Mouse (Mus musculus) liver, embryonic 15.5 days (tissue): Measurements from ENCODE around the gene Jph3. TPM values are rescaled to one million over a fixed set of nuclear protein-coding genes. Genes with fewer than 3 reads are reported as not detected.

ENCODE experiments used
- ATAC-seq: fragments of 200-750 bp; cut with Nextera tagmentation; 2 replicates; pipeline ENCODE4 v1.8.0; 2017; ENCODE audit warnings: moderate number of reproducible peaks, mild to moderate bottlenecking, moderate library complexity; ENCODE audit not compliant: insufficient read depth
- H3K27ac ChIP-seq: fragments of 300-500 bp; sonication (generic); replicated peaks from 2 replicates; pipeline ENCODE4 v1.5.1; 2015; ENCODE audit warnings: mild to moderate bottlenecking, inconsistent platforms
- H3K27me3 ChIP-seq: fragments of 300-500 bp; sonication (generic); 2 replicates; pipeline ENCODE4 v1.6.1; 2015; ENCODE audit warnings: mild to moderate bottlenecking, inconsistent platforms
- H3K36me3 ChIP-seq: fragments of 300-500 bp; sonication (generic); replicated peaks from 2 replicates; pipeline ENCODE4 v1.6.1; 2015; ENCODE audit warnings: moderate library complexity, mild to moderate bottlenecking, inconsistent platforms
- H3K4me1 ChIP-seq: fragments of 300-500 bp; sonication (generic); replicated peaks from 2 replicates; pipeline ENCODE4 v1.6.1; 2015; ENCODE audit warnings: inconsistent platforms
- H3K4me2 ChIP-seq: fragments of 300-500 bp; sonication (generic); 2 replicates; pipeline ENCODE4 v1.6.1; 2015; ENCODE audit warnings: moderate library complexity, mild to moderate bottlenecking, inconsistent platforms
- H3K4me3 ChIP-seq: fragments of 300-500 bp; sonication (generic); replicated peaks from 2 replicates; pipeline ENCODE4 v1.5.1; 2015; ENCODE audit warnings: mild to moderate bottlenecking, inconsistent platforms
- H3K9ac ChIP-seq: fragments of 300-500 bp; sonication (generic); 2 replicates; pipeline ENCODE4 v1.6.1; 2015; ENCODE audit warnings: moderate library complexity, mild to moderate bottlenecking, inconsistent platforms
- H3K9me3 ChIP-seq: fragments of 300-500 bp; sonication (generic); replicated peaks from 2 replicates; pipeline ENCODE4 v1.6.1; 2016; ENCODE audit warnings: inconsistent platforms
- WGBS: fragments of 180-500 bp; shearing (Covaris S2); methylation state at CpG from one replicate; pipeline ENCODE4 v1.1.7; 2015; ENCODE audit warnings: mixed read lengths; ENCODE audit not compliant: insufficient replicate concordance; 5-methylcytosine and 5-hydroxymethylcytosine counted together
- polyA plus RNA-seq: library from polyadenylated mRNA; unstranded; fragments of >200 nt; fragmentation: Nextera tagmentation; extraction: Ambion mirVana; gene quantifications from 2 replicates; pipeline ENCODE4 v1.2.1, GENCODE M21; 2015

Gene Jph3
- polyA plus RNA-seq: 0.07 and 0.16 TPM in 2 replicates

DNA sequence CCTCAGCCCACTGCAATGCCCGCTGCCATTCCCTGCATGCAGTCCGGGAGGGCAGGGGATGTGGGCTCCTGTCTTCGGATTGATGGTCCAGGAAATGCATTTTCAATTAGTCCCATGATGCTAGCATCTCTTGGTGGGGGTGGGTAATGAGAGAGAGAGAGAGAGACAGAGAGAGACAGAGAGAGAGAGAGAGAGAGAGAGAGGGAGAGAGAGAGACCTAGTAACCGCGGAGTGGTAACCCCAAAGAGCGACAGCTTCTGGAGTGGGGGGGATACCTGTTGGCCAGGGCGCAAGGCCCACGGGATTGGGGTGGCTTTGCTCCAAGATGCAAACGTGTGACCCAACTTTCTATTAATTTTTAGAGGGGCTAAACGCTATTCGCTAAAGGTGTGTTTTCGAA, at the start of gene Jph3:
Jph3 (plus strand) TSS at position 301 of the 400 bp plus-strand sequence.
- Histone ChIP-seq H3K4me2 (peak within 1 kb of the TSS; percentile 44), H3K36me3 (no peaks in the 10 kb centered on the region), H3K9ac (no peak within 1 kb of the TSS), H3K27ac (no peak within 1 kb of the TSS), H3K9me3 (no peaks in the 10 kb centered on the region), H3K27me3 (peaks cover 65% of the 10 kb centered on the region), H3K4me1 (no peaks in the 10 kb centered on the region), H3K4me3 (no peak within 1 kb of the TSS; the same call in 1 of the 2 replicates)
- WGBS: 8% methylated on average over 12 of the region's 12 CpGs
- ATAC-seq: no peak

DNA sequence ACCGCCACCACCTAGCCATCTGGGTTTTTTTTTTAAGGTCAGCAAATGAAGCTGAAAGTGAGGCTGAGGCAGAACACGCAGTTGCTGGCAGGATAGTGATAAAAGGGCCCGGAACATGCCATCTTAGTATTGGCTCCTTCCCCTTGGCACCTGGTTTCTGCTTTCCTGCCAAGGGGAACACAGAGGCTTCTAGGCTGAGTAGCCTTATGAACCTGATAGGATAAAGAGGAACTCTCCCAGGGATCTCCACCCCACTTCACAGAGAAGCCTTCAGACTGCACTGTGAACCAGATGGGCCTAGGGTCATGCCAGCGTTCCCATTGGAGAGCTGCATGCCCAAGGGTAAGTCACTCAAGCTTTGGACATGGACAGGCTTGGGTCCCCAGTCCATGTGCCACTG, 48.5 kb upstream of the Jph3 start:
- 64% methylated on average over 4 of the region's 4 CpGs for WGBS
- Histone ChIP-seq H3K9ac (no peak overlapping the region), H3K9me3 (no peaks in the 10 kb centered on the region)

DNA sequence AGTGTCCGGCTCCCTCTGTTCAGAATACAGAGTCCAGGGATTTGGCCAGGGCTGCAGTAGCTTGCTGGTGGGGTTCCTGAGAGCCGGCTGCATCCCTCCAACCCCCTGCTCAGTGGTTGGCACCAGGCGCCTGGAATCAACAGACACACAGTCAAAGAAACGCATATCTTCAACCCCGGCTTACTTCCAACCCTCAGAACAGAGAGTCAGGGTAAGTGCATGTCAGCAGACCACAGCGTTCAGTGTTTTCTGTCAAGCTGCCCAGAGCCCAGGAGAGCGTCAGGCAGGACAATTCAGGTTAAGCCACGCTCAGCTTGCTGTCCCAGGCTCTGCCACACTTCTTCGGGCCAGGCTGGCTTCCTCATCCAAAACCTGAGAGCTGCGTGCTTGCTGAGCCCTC, 48.0 kb upstream of the Jph3 start:
- Histone ChIP-seq H3K27ac (no peak overlapping the region), H3K27me3 (no peaks in the 10 kb centered on the region), H3K9ac (no peak overlapping the region), H3K4me3 (no peak overlapping the region), H3K36me3 (no peaks in the 10 kb centered on the region), H3K4me2 (no peak overlapping the region), H3K4me1 (no peaks in the 10 kb centered on the region), H3K9me3 (no peaks in the 10 kb centered on the region)
- 51% methylated on average over 10 of the region's 10 CpGs for WGBS
- no peak for ATAC-seq

More for the DNA sequence above, 48.5 kb upstream of the Jph3 start:
- Histone ChIP-seq H3K27ac (no peak overlapping the region), H3K36me3 (no peaks in the 10 kb centered on the region), H3K4me1 (no peaks in the 10 kb centered on the region), H3K27me3 (no peaks in the 10 kb centered on the region), H3K4me2 (no peak overlapping the region), H3K4me3 (no peak overlapping the region)
- ATAC-seq: no peak

DNA sequence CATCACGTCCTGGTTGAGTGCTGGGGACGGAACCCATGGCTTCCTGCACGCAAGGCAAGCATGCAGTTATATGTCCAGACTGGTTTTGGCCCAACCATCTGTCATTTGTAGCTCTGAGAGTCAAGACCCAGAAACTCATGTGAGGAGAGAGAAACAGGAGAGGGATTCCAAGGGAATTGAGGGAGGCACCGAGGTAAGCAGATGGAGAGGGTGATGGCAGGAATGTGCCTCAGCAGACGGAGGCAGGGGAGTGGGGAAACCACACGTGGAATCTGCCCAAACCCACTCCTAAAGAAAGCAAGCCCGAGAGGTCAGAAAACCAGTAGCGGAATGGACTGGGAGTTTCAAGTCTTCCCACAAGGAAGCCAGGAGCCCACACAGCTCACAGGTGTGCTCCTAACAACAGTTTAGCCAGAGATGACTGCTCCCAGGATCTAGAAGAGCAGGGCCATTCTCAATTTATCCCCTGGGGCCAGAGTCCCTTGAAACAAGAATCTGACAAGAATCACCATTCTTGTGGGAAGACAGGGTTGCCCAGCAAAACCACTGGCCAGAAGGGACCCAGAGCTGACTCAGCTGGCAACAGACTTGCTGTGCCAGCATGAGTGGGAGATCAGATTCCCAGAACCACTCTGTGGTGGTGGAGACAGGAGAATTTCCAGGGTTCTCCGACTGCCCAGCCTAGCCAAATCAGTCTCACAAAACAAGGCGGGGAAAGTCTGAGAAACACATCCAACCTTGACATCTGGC, 46.2 kb upstream of the Jph3 start:
- Histone ChIP-seq H3K9me3 (no peaks in the 10 kb centered on the region), H3K9ac (no peak overlapping the region), H3K4me2 (no peak overlapping the region), H3K36me3 (no peaks in the 10 kb centered on the region), H3K27ac (no peak overlapping the region), H3K27me3 (no peaks in the 10 kb centered on the region), H3K4me3 (no peak overlapping the region), H3K4me1 (no peaks in the 10 kb centered on the region)
- 51% methylated on average over 10 of the region's 10 CpGs for WGBS
- no peak for ATAC-seq

DNA sequence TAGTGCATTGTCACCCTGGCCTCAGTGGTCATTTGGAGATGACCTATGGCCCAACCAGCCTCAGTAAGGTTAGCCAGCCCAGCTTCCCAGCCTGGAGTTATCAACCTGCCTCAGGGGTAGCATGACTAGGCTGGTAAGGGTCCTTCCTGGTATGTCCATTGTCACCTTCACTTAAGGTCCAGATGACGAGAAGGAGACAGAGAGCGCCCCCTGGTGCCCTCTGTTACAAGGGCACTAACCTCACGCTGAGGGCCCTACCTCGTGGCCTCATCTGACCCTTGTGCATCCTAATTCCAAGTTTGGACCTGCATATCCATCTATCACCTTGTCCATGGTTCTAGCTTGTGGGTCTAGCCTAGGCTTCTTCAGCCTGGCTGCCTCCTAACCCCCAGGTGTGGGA, 44.0 kb upstream of the Jph3 start:
- Histone ChIP-seq H3K4me2 (no peak overlapping the region), H3K36me3 (no peaks in the 10 kb centered on the region), H3K9ac (no peak overlapping the region), H3K27ac (no peak overlapping the region), H3K4me3 (no peak overlapping the region), H3K9me3 (no peaks in the 10 kb centered on the region), H3K27me3 (no peaks in the 10 kb centered on the region), H3K4me1 (no peaks in the 10 kb centered on the region)
- WGBS: 7% methylated on average over 4 of the region's 4 CpGs
- ATAC-seq: no peak

DNA sequence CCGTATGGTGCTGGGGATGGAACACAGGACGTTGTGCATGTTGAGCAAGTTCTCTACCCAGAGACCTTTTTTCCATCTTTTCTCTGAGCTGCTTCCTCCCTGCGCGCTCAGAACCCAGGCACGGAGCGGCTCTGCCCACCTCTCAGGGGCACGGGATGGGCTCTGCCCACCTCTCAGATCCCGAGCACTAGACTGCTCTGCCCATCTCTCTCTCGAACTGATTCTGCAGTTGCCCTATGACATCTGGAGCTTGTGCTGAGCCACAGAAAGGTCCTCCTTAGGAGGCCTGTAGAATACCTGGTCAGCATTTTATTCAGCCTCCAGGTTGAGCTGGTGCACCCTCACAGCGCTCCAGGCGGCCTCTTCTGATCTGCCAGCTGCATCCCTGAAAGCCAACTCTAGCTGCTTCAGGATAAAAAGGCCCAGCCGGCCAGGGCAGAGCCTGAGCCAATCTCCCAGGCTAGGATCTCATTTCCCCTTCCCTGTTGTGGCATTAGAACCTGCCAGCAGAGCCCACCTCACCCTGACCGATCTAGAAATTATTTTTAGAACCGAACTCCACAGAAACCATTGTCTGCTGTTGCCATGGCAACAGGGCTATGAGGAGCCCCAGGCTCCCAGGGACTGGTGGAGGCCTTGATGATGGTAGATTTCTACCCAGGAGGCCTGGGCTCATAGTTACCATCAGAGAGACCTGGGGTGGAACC, 41.8 kb upstream of the Jph3 start:
- Histone ChIP-seq H3K4me3 (no peak overlapping the region), H3K4me2 (no peak overlapping the region), H3K27ac (no peak overlapping the region), H3K9me3 (no peaks in the 10 kb centered on the region), H3K9ac (no peak overlapping the region), H3K36me3 (no peaks in the 10 kb centered on the region), H3K27me3 (no peaks in the 10 kb centered on the region), H3K4me1 (no peaks in the 10 kb centered on the region)
- ATAC-seq: no peak
- WGBS: 49% methylated on average over 14 of the region's 14 CpGs

DNA sequence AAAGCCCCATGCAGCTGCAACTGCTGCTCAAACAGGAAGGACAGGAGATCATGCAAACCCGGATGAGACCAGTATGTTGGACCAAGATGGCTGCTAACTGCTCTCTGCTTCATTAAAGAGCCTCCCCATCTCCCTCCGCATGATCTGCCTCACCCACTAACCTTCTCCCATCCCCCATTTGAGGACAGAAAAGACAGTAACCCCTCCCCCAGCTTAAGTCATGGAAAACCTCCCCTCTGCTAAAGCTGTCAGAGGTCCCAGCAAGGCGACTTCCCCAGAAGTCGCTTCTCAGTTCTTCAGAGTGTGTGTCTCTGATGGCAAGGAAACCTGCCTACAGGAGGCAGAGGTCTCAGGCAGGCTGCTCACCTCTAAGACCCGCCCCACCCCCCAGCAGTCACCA, 40.9 kb upstream of the Jph3 start:
- no peak for ATAC-seq
- Histone ChIP-seq H3K4me1 (no peaks in the 10 kb centered on the region), H3K36me3 (no peaks in the 10 kb centered on the region), H3K9ac (no peak overlapping the region), H3K27ac (no peak overlapping the region), H3K4me2 (no peak overlapping the region), H3K27me3 (no peaks in the 10 kb centered on the region), H3K9me3 (no peaks in the 10 kb centered on the region), H3K4me3 (no peak overlapping the region)
- WGBS: 31% methylated on average over 5 of the region's 5 CpGs

DNA sequence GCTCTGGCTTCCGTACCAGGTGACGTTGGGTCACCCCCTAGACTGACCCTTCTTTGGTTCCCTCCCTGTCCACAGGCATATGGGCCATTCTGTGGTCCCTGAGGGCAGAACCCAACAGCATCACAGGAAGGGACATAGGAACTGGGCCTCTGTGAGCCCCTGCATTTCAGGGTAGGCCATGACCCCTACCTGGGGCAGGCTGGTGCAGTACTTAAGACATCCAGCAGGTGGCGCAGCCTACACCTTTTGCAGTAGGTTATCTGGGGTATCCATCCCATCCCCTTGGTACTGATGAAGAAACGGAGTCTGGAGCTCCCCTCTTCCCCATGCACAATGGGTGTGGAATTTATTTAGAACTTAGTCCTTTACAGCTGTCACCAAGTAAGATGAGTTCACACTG, 35.0 kb upstream of the Jph3 start:
- WGBS: 46% methylated on average over 4 of the region's 4 CpGs

DNA sequence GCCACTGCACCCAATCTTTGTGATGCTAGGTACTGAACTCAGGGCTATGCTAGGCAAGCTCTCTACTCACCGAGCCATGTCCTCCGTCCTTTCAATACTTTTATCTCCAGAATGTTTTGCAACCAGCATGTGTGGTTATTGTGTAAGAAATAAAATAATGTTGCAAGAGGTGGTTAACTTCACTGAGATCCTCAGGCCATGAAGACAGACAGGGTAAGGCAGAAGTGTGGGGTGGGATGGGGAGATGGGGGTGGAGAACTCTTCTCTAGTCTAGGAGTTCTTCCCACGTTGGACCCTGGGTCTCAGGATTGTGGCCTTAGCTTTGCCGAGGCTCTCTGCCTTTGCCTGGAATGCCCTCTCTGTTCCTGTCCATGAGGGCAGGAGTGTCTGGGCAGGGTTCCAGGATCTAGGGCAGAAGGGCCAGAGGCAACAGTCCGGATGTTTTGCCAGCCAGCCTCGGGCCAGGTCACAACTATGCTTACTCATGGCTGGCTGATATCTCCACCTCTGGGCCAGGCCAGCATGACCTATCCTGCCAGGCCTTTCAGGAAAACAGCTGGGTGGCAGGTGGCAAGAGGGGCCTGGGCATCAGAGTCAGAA, 33.7 kb upstream of the Jph3 start:
- H3K4me1 ChIP-seq: 0 out of 2 replicates have a peak, but pooled peaks cover 3% of the 10 kb centered on the region
- H3K27me3 ChIP-seq: 0 out of 2 replicates have a peak, but pooled peaks cover 5% of the 10 kb centered on the region
- H3K9me3 ChIP-seq: no peaks in the 10 kb centered on the region
- peak; percentile 71; the same call in 1 of the 2 replicates for ATAC-seq
- 0 out of 2 replicates have a peak overlapping the region, but pooled peaks have one; percentile 2 for H3K27ac ChIP-seq
- H3K36me3 ChIP-seq: no peaks in the 10 kb centered on the region
- 45% methylated on average over 6 of the region's 6 CpGs for WGBS
- H3K4me3 ChIP-seq: no peak overlapping the region
- H3K4me2 ChIP-seq: no peak overlapping the region
- H3K9ac ChIP-seq: no peak overlapping the region

More for the DNA sequence above, 35.0 kb upstream of the Jph3 start:
- 0 out of 2 replicates have a peak, but pooled peaks cover 5% of the 10 kb centered on the region for H3K27me3 ChIP-seq
- 0 out of 2 replicates have a peak, but pooled peaks cover 3% of the 10 kb centered on the region for H3K4me1 ChIP-seq
- no peaks in the 10 kb centered on the region for H3K36me3 ChIP-seq
- no peak overlapping the region for H3K27ac ChIP-seq
- H3K4me2 ChIP-seq: no peak overlapping the region
- H3K4me3 ChIP-seq: no peak overlapping the region
- no peak for ATAC-seq
- no peak overlapping the region for H3K9ac ChIP-seq
- no peaks in the 10 kb centered on the region for H3K9me3 ChIP-seq

DNA sequence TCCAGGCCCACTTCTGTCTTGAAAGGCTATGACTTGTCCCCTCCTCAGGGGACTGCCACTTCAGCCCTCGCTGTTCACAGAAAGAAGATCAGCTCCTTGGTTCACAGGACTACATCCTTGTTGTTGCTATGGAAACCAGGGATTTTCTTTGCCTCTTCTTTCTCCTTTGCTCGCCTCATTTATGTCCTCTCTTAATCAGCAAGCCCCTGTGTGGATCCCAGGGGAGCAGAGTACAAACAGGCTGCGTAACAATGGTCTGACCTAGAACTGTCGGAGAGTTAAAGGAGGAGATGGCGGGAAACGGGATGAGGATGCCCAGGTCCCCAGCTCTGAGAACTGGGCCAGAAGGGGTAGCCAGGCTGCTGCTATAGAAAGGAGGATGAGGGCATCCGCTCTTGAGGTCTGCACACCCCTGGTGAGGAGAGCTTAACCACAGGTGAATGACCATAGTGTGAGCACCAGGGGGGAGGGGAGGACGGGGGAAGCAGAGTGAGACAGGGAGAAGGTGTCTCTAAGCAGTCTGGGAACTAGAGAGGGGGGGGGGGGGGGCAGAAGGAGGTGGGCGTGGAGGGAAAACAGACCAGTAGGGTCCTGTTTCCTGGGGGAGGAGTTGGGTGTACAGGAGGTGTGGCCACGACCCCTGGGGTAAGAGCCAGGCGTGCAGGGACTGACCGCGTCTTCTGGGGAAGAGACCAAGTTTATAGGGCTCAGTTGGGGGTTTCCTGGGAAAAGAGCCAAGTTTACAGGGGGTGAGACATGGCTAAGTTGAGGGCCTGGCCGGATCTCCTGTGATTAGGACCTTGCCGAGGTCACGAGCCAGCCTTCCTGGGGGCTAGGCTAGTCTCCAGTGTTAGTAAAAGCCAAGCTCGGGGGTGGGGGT, 31.4 kb upstream of the Jph3 start:
- H3K4me3 ChIP-seq: no peak overlapping the region
- no peak overlapping the region for H3K27ac ChIP-seq
- H3K9me3 ChIP-seq: no peaks in the 10 kb centered on the region
- H3K27me3 ChIP-seq: 0 out of 2 replicates have a peak, but pooled peaks cover 5% of the 10 kb centered on the region
- WGBS: 8% methylated on average over 16 of the region's 17 CpGs
- no peak overlapping the region for H3K4me2 ChIP-seq
- 0 out of 2 replicates have a peak, but pooled peaks cover 3% of the 10 kb centered on the region for H3K4me1 ChIP-seq
- H3K9ac ChIP-seq: no peak overlapping the region
- ATAC-seq: no peak
- H3K36me3 ChIP-seq: no peaks in the 10 kb centered on the region
